Mouse (Mus musculus): ENCODE measurements around the gene Pid1.
"Not testable (repeated sequence)": the region's sequence is repeated elsewhere in the genome, so short reads cannot be mapped to it uniquely, and the experiment has no call there.

Gene Pid1

DNA sequence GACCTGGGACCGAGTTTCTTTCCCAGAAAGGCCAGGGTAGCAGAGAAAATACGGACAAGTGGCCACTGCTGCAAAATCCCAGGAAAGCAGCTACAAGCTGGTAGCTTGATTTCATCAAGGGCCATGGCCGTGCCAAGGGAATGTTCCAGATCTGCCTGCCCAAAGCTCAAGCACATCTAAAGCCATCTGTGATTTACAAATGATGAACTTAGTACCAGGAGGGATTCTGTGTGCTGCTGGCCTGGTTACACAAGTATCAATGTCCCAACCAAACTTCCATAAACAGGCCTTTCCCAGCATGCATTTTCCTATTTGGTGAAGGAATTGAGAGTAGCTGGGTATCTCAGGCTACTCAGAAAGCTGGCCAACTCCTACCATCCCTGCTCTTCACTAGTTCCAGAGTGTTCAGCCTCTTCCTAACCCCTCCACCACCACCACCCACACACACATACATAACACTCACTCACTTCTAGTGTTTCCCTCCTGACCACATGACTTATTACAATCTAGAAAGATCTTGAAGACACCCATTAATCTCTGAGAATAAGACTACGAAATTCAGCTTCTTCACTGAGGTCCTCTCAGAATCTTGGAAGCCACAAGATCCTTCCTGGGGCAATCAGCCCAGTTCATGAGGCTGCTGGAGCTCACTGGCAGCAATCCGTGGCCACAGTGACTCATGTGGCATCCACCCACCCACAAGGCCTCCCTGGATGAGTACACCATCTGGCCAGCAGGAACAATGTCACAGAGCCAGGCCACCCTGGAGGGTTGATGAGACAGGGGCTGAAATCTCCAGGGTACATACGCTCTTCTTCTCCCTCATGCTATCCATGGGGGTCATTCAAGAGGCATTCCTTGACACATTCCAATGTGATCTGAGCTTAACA lies 4.1 kb downstream of the Pid1 start:
- in situ Hi-C loops (cut with MboI; ENCODE audit: low sequenced_read_pairs) = no loop called here

DNA sequence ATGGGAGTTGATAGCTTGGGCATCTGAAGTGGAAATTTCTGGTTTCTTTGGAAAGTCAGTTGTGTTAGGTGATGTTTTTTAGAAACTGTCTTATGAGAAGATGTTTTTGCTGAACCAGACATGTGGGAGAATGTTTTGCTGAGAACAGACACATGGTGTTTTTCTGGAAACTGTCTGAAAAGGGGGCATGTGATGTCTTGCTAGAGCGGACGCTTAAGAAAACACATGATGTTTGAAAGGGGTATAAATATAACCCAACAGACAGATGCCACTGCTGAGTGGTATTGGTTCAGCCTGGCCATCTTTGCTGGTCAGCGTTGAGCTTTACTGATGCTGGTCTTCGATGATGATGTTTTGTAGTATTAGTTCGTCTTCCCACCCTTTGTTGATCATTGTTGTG lies 6.8 kb downstream of the Pid1 start:
- in situ Hi-C loops (cut with MboI; ENCODE audit: low sequenced_read_pairs) = no loop called here

DNA sequence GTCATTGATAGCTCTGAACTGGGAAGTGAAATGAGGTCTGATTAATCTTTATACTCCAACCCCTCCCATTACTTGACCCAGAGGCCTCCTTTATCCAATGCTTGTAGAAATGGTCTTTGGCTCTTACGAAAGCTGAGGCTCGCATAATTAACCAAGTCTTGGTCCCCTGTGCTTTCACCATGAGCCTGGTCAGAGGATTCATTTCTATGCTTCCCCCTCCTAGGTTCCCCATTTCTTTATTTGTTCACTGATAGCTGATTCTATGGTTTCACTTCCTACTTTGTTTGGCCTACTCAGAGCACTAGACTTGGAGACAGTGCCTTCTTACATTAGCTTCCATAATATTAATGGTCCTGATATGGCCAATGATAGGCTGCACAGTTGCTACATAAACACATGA lies 13.7 kb downstream of the Pid1 start:
- in situ Hi-C loops (cut with MboI; ENCODE audit: low sequenced_read_pairs) = no loop called here

DNA sequence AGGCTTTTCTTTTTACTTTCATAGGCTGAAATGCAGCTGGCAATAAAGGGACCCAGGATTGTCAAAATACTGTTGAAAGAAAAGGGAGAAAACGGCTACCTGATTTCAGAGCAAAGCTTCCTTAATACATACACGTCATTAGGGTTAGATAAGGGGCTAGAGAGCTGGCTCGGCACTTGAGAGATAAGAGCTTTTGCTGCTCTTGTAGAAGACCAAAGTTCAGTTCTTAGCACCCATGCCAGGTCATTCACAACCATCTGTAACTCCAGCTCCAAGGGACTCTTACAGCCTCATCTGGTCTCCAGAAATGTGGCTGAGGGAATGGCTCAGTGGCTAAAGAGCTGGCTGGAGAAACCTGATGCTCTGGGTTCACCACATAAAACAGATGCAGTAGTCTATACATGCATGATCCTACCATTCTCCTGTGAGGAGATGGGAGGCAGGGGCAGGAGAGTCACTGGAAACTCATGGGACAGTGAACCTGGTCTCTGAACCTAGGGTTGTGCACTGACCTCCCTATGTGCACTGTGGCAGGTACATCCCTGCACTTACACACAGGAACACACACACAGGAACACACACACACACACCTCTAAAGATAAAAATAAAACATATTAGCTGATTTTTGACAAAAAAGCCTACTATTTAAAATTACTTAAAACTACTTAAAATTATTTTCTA lies 16.0 kb downstream of the Pid1 start:
- in situ Hi-C loops (cut with MboI; ENCODE audit: low sequenced_read_pairs) = no loop called here

DNA sequence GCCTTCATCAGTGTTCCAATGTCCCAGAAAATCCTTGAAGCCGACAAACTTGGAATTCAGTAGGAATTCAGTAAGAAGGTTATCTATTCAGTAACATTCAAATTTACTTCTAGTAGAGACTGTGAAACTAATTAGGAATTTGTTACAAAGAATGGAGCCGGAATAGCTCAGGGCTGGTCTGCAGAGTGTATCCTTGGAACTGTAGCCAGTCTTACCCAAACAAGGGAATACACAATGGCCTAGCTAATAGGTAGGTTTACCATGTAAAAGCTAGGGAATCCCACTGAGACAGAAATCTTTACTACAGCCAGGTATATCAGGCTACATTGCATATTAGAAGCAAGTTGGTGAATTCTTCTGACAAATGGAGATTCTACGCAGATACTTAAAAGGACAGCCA lies 31.2 kb downstream of the Pid1 start:
- in situ Hi-C loops (cut with MboI; ENCODE audit: low sequenced_read_pairs) = not testable (repeated sequence)

DNA sequence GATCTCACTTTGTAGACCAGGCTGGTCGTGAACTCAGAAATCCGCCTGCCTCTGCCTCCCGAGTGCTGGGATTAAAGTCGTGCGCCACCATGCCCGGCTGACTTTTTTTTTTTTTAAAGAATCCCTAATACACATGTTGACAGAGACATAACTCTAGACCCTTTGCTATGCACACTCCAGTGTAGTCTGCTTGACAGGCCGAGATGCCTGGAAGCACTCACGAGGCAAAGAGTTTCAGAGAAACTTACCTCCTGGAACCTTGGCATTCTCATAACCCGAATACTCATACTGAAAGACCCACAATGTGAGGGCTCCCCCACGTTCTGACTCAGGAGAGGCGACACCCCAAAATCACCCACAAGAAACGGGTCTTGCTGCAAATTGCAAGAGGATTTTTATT lies 32.1 kb downstream of the Pid1 start:
- in situ Hi-C loops (cut with MboI; ENCODE audit: low sequenced_read_pairs) = not testable (repeated sequence)

DNA sequence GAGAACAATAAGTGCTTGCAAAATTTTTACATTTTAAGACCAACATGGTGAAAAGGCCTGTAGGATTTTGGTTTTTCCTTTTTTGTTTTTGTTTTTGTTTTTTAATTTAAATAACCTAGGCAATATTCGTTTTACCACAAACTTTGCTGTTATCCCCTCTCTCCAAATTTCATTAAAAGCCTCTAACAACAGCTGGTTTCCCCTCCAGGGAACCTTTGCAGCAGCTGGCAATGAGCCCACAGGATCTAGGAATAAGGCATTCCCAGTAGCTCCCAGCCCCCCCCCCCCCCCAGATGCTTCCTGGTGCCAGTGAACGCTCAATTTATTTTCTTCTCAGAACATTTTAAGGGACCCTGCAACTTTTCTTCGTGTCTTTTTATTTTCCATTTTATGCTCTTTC lies 38.7 kb downstream of the Pid1 start:
- in situ Hi-C loops (cut with MboI; ENCODE audit: low sequenced_read_pairs) = no loop called here

DNA sequence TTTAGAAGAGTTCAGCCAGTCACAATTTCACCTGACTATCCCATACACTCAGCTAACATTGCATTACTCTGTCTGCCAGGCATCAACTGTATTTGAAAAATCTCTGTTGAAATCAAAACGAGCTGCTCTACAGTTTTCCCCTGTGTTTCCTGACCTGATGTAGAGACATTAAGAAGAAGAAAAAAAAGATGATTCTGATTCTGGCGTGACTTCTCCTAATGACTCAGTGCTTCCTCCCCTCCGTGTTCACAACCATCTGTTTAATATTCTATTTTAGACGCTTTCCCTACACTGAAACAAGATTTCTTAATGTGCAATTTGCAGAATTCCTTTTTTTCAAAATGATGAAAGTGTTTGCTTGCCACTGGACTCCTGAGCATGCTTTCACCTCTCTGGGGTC lies 42.7 kb downstream of the Pid1 start:
- in situ Hi-C loops (cut with MboI; ENCODE audit: low sequenced_read_pairs) = no loop called here

DNA sequence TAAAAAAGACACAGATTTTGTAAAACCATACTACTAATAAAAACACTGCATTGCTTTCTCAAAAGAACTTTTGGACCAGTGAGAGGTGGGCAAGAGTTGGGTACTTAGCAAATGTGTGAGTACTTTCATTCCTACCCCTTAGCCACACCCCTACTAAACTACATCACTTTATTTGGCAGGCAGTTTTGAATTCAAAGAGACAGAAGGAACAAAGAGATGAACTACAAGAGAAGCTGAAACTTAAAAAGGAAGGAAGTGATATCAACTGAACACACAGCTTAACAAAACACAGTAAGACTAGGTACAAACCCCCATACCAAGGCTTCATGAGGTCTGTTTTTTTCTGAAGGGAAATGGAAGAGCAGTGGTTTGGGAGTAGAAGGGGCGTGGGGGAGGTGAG lies 45.4 kb downstream of the Pid1 start:
- in situ Hi-C loops (cut with MboI; ENCODE audit: low sequenced_read_pairs) = no loop called here

DNA sequence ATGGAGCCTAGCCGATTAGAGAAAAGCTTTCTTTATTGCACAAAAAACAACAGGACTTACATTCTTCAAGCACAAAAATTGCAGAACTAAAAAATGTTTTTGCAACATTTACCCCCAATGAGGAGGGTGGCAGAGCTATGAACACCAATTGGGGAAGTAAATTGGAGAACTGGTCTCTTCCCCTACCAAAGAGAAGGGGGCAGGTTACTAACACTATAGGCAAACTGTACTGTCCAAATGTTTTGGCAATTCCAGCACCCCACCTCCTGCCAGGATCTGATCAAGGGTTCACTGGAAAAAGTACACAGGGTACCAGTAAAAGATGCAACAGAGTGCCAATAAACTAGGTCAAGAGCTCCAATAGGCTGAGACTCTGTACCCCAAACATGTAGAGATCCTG lies 46.2 kb downstream of the Pid1 start:
- in situ Hi-C loops (cut with MboI; ENCODE audit: low sequenced_read_pairs) = no loop called here

DNA sequence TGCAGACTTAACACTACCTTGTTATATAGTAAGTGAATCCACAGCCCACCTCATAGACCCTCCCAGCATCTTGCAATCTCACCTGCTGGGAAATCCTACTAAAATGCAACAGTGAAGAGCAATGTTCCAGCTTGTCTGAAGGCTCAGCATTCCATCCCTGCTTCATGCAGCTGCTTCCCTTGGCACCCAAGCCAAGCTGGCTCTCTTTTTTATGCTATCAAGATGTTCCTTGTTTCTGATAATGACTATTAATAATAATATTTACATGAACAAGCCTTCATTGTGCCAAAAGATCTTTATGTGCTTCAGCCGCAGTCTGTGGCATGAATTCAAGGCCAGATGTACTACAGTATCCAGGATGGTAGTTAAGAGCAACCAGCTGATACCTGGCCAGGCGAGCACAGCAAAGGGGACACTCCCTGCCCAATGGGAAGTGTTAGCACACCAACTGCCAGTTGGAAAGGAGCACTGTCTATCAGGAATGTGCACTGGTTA lies 54.0 kb downstream of the Pid1 start:
- in situ Hi-C loops (cut with MboI; ENCODE audit: low sequenced_read_pairs) = no loop called here

DNA sequence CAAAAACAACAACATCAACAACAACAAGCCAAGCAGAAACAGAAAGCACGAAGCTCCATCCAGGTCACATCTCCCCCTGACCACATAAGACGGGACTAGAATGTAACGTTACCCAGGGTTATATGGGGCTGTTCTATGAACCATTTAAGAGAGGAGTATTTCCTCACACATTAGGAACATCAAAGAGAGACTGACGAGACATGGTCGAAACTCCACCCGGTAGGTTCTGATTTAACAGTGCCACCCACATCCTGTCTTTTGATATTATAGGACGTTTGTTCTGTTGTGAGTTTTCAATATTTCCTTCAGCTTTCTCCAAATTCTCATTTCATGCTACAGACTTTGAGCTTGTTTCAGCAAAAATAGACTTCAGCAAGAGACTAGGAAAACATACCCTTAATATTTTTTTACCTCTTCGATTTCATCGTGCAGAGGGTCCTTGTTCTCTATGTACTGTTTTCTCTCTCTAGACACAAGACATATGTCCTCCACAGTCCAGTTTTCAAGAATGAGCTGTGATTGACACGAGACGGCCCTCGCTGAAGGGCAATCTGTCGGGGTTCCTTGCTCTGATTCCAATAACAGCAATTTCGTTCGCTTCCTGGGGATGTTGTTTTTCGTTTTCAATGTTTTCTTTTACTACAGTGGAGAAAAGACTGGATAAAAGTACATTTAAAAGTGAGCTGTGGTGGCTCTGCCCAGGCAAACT lies 58.1 kb downstream of the Pid1 start:
- in situ Hi-C loops (cut with MboI; ENCODE audit: low sequenced_read_pairs) = no loop called here

DNA sequence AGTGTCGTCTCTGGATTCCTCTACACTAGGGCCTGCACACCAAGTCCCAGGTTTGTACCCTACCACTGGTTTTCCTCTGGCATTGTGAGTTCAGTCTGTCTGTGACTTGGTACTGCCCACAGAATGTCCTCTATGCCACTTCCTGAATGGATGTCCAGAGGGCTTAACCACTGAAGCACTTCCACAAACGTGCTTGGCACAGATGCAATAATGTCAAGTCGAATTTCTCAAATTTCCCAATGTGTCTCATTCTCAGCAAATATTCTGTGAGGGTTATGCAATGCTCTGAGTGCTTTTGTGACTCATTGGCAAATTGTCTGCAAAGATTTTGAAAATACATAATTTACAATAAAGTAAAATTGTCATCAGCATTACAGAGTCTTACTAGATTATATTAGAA lies 61.2 kb downstream of the Pid1 start:
- in situ Hi-C loops (cut with MboI; ENCODE audit: low sequenced_read_pairs) = no loop called here

DNA sequence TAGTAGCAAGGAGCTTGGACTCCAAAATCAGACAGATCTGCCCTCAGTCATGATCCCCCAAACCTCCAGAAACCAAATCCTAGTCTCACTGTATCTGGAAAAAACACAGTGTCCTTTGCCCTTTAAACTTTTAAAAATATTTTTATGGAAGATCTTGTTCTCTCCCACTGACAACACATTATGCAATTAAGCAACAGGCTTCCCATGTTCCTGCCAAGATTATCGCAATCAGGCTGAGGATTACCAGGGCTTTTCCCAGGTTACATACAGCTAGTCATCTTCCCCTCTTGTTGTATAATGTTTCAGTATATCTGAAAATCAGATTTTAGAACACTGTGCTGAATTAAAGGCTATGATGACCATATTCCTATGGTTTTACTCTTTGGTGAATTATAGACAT lies 64.3 kb downstream of the Pid1 start:
- in situ Hi-C loops (cut with MboI; ENCODE audit: low sequenced_read_pairs) = no loop called here

DNA sequence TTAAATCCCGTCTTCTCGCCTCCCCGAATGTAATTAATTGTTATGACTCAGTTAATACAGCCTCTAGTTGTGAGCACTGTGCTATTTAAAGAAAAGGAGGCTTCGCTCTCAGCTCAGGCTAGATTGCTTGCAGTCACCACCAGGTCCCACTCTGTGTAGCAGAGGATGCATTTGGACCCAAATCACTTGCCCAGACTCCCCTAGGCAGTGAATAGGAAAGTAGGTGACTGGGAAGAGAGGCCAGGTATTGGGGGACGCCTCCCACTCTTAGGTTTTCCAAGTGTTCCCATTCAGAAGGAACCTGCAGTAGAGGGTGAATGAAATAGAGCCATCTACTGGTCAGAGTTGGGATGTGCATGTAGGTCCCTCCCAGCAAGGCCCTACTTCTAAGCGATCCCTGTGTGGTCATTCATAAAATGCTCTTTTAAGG lies 77.3 kb downstream of the Pid1 start:
- in situ Hi-C loops (cut with MboI; ENCODE audit: low sequenced_read_pairs) = no loop called here

DNA sequence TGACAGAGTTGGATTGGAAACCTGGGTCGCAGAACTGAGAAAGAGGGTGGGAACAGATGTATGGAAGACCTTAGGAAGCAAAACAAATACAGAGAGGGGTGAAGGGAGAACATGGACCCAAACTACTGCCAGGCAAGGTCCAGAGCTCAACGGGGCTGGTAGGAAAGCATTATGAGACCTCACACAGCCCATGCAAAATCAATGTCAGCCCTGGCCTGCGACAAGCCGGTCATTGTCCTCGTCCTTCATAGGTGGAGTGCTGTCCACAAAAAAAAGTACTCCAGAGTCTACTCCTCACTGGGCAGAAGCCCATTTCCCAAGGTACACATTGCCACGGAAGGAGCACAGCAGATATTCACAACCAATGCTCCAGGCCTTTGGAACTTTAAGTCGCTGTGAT lies 78.4 kb downstream of the Pid1 start:
- in situ Hi-C loops (cut with MboI; ENCODE audit: low sequenced_read_pairs) = no loop called here

DNA sequence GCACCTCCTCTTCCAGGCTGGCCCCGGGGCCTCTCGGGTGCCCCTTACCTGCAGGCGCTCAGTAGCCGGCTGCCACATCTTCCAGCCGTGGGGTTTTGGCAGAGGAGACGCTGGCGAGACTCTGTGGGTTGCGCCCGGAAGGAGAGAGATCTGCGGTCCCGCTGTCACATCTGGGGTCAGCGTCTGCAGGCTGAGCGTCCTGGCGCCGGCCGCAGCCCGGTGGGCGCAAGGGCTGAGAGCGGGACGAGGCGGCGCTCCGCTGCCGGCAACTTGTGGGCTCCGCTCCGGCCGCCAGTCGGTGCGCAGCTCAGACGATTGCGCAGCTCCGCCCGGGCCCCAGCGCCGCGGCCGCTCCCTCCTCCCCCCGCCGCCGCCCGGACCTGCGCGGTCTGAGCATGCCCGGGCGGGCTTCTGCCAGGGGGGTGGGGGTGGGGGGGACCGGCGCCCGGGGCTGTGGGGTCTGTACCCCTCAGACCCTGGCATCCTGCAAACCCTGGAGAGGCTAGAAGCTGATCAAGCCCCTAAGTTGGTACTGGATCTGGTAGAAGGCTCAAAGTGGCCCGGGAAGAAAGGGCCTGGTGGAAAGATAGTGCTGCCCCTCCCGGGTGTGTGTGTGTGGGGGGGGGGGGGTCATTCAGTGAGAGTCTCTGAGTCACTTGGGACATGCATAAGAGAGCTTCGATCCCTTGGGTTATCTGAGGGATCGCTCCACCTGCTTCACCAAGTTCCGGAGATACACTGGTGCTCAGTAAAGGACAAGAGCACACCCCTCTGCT lies 79.5 kb downstream of the Pid1 start:
- in situ Hi-C loops (cut with MboI; ENCODE audit: low sequenced_read_pairs) = no loop called here

DNA sequence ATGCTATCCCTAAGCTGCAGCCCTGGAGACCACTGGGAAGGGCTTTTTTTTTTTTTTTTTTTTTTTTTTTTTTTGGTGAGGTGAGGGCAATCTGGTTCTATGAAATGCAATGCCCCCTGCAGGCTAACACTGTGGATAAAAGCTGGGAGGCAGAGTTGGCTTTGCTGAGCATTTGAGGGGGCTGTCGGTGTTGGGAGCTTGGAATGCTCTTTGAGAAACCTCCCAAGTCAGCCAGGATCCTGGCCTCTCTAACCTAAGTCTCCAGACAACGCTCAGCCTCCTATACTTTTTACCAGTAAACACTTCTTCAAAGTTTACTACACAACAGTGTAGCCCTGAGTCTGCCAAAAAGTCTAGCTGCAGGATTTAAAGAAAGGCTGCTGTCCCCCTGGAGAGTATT lies 80.9 kb downstream of the Pid1 start:
- in situ Hi-C loops (cut with MboI; ENCODE audit: low sequenced_read_pairs) = no loop called here

DNA sequence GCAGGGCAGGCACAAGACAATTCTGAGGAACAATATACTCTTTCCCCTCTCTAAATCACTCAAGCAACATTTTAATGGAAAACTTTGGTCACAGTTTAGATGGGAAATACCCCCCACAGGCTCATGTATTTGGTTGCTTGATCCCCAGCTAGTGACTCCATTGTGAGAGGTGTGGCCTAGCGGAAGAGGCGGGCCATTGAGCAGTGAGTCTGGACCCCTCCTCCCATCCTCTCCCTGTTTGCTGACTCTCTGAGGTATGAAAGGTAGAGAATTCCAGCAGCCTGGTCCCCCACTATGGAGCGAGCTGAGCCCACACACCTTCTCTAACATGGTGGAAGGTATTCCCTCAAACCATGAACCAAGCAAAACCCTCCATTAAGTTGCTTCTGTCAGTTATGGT lies 83.8 kb downstream of the Pid1 start:
- in situ Hi-C loops (cut with MboI; ENCODE audit: low sequenced_read_pairs) = no loop called here

DNA sequence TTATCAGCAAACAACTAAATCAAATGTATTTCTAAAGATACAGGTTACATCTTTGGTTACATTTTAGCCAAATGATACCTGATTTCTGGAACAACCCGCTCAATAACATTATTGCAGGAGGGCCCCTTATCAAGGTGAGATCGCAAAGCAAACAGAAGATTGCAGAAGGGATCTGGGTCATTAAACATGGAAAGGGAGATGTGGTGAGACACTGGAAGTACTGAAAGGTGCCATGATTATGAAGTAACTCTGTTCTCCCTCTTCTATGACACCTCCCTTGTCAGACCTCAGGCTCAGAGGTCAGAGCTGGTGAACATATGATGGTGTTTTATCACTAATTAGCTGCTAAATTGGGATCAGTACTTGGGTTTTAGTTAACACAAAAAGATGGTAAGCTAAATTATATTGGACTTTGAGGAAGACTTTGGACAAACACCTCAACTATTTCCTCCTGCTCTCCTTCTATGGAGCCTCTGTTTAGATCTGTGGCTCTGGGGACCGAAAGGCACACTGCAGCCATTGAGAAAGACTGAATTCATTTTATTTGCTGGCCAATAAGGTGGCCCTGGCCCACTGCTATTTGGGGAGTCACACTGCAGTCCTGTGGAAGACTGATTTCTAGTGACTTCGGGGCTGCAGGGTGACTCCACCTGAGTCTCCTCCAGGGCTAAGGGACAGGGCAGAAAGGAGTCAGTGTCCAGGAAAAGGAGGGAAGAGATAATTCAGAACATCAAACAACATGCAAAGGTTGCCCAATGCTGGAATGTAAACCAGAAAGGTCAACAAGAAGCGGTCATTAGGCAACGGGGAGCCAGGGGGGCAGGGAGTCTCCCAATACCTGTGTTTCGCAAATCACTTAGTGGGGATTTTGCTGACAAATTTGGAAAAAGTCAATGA lies 85.4 kb downstream of the Pid1 start:
- in situ Hi-C loops (cut with MboI; ENCODE audit: low sequenced_read_pairs) = no loop called here

Data from CH12F3 (cell line).